Mouse (Mus musculus): ENCODE data around the gene Chchd10. TPM values are rescaled to one million over a fixed set of nuclear protein-coding genes. Genes with fewer than 3 reads are reported as not detected.

Gene Chchd10
- polyA plus RNA-seq, 1 experiment from 2014 or later = 8.7 TPM

DNA sequence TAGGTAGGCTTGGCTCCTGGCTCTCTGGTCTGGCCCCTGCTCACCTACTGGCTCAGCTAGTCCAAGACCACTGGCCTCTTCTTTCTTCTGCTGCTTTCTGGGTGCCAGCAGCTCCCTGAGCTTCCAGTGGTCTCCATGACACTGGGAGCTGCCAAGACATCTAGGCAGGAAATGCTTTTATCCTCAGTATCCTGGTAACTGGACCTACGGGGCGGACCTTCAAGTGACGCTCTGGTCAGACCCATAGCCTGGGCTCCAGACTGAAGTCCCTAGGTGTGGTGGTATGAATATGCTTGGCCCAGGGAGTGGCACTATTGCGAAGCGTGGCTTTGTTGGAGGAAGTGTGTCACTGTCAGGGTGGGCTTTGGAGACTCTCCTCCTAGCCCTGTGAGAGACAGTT lies 7.6 kb downstream of the Chchd10 start, which contains the start of gene Gm867:
TSS of gene Gm867 (minus strand) at position 153 of the 400 bp plus-strand sequence.
- WGBS = 83% methylated on average over 5 of the region's 5 CpGs
- Histone ChIP-seq H3K4me2 (ENCODE audit: low read depth, low read length) (no peak within 1 kb of the TSS), H3K4me3 (ENCODE audit: low read depth, low read length) (no peak within 1 kb of the TSS), H3K9ac (replicated peaks; ENCODE audit: low read length) (no peak within 1 kb of the TSS), H3K27me3 (ENCODE audit: control insufficient read depth, insufficient read depth, low read length) (peaks cover 14% of the 10 kb centered on the region), H3K27ac (replicated peaks; ENCODE audit: low read depth, low read length) (no peak within 1 kb of the TSS), H3K9me3 (replicated peaks; ENCODE audit: control insufficient read depth, low read length) (no peaks in the 10 kb centered on the region), H3K4me1 (ENCODE audit: control insufficient read depth, insufficient read depth, low read length) (no peaks in the 10 kb centered on the region; the same call in 1 of the 2 replicates), H3K36me3 (replicated peaks; ENCODE audit: control insufficient read depth, insufficient read depth, low read depth, low read length) (no peaks in the 10 kb centered on the region)
- DNase-seq (ENCODE audit: low spot score) (no peak), ATAC-seq (replicated peaks; ENCODE audit: insufficient number of reproducible peaks, low FRiP score, low TSS enrichment, low read depth) (no peak)

DNA sequence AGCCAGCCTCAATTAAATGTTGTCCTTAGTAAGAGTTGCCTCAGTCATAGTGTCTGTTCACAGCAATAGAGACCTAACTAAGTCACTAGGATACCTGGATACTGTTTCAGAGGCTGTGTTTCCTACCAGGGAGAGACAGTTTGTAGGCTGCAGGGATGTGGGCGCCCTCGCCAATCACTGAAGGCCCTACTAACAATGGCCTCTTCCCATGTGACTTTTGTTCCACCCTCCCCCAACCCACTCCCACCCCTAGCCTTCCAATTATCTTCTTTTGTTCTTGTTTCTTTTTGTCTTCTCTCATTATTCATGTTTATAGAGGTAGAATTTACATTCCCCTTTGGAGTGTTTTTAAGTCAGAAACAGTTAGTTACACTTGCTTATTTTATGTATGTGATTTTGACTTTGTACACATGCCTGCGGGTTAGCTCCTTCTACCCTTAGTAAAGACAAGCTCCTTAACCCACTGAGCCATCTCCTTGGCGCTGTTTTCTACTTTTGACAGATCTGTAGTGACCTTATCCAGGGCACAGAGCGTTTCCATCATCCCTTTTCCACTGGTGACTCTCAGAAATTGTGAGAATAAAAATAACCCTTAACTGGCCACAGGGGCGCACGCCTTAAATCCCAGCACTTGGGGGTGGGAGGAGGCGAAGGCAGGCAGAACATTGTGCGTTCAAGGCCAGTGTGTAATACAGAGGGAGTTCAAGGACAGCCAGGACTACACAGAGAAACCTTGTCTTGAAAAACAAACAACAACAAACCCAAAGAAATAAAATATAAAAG lies 8.3 kb downstream of the Chchd10 start:
- H3K9ac ChIP-seq (replicated peaks; ENCODE audit: low read length) = no peak overlapping the region

DNA sequence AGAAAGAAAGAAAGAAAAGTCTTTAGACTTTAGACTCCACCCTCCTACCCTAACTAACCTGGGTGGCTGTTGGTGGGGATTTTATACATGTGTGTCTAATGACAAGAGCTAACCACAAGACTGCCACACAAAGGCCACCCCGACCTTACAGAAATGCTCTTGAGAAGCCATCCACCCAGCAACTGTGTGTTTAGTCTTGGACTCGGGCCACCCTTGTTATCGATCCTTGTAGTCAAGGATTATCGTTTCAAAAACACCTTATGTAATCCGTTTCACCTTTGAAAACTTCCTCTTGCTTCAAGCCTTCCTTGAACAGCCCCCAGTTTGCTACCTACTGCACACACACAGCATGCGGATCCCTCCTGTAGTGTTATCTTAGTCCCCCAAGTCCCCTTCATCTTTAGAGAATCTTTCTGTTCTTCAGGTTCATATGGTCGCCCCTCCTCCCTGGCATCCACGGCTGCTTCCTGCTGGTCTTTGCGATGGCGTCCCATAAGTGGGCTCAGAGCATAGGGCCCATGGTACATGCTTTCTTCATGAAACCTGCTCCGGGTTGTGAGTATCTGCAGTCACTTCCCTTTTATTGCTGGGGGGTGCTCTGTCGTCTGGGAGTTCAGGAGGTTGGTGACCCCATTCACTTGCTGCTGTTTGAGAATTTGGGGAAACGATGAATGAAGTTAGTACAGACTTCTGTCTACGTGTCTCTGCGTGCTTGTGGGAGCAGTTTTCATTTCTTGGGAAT lies 10.0 kb downstream of the Chchd10 start, which contains the start of gene Vpreb3:
TSS of gene Vpreb3 (plus strand) at position 322 of the 742 bp plus-strand sequence.
- H3K4me3 ChIP-seq (ENCODE audit: low read depth, low read length) = no peak within 1 kb of the TSS
- 80% methylated on average over 15 of the region's 15 CpGs for WGBS
- no peaks in the 10 kb centered on the region for H3K9me3 ChIP-seq (replicated peaks; ENCODE audit: control insufficient read depth, low read length)
- DNase-seq (ENCODE audit: low spot score) = no peak
- H3K36me3 ChIP-seq (replicated peaks; ENCODE audit: control insufficient read depth, insufficient read depth, low read depth, low read length) = no peaks in the 10 kb centered on the region
- no peak within 1 kb of the TSS for H3K27ac ChIP-seq (replicated peaks; ENCODE audit: low read depth, low read length)
- H3K4me1 ChIP-seq (ENCODE audit: control insufficient read depth, insufficient read depth, low read length) = no peaks in the 10 kb centered on the region
- H3K4me2 ChIP-seq (ENCODE audit: low read depth, low read length) = no peak within 1 kb of the TSS
- no peak for ATAC-seq (replicated peaks; ENCODE audit: insufficient number of reproducible peaks, low FRiP score, low TSS enrichment, low read depth)
- no peaks in the 10 kb centered on the region; the same call in 1 of the 2 replicates for H3K27me3 ChIP-seq (ENCODE audit: control insufficient read depth, insufficient read depth, low read length)
- no peak within 1 kb of the TSS for H3K9ac ChIP-seq (replicated peaks; ENCODE audit: low read length)

More for the DNA sequence above, 8.3 kb downstream of the Chchd10 start:
- H3K4me2 ChIP-seq (ENCODE audit: low read depth, low read length) = no peak overlapping the region
- no peak overlapping the region for H3K27ac ChIP-seq (replicated peaks; ENCODE audit: low read depth, low read length)
- H3K9me3 ChIP-seq (replicated peaks; ENCODE audit: control insufficient read depth, low read length) = no peaks in the 10 kb centered on the region
- DNase-seq (ENCODE audit: low spot score) = no peak
- peaks cover 8% of the 10 kb centered on the region for H3K27me3 ChIP-seq (ENCODE audit: control insufficient read depth, insufficient read depth, low read length)
- no peaks in the 10 kb centered on the region for H3K36me3 ChIP-seq (replicated peaks; ENCODE audit: control insufficient read depth, insufficient read depth, low read depth, low read length)
- ATAC-seq (replicated peaks; ENCODE audit: insufficient number of reproducible peaks, low FRiP score, low TSS enrichment, low read depth) = no peak
- WGBS = 68% methylated on average over 9 of the region's 9 CpGs
- H3K4me1 ChIP-seq (ENCODE audit: control insufficient read depth, insufficient read depth, low read length) = no peaks in the 10 kb centered on the region
- no peak overlapping the region for H3K4me3 ChIP-seq (ENCODE audit: low read depth, low read length)

DNA sequence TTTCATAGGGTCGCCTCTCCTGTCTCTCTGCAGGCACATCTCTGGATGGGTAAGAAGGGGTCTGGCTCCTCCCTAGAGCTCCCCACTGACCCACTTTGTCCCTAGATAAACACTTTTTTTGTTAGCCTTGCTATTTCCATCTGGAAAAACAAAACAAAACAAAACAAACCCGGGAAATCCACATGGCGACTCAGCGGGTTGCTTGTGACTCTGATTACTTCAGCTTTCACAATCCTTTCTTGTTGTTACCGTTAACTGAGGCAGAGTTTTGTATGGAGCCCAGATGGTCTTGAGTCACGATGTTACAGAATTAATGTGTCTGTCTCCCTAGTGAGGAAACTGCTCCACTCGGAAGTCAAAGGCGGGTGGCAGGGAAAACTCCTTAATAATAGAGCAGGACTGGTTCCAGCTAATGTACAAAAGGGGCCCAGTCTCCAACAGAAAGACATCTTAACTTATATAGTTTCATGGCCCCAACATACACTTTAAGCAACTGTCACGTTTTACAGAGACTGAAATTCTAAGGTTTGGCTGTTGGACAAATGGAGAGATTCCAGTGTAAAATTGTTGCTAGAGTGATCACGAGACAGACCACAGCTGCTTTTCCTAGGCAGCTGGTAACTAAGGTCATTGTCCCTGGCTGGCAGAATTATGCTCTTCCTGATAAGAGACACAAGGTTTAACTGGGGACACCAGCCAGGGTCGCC lies 11.3 kb downstream of the Chchd10 start:
- H3K9ac ChIP-seq (replicated peaks; ENCODE audit: low read length) = no peak overlapping the region
- no peak overlapping the region for H3K4me2 ChIP-seq (ENCODE audit: low read depth, low read length)
- H3K4me3 ChIP-seq (ENCODE audit: low read depth, low read length) = no peak overlapping the region
- DNase-seq (ENCODE audit: low spot score) (no peak), ATAC-seq (replicated peaks; ENCODE audit: insufficient number of reproducible peaks, low FRiP score, low TSS enrichment, low read depth) (no peak)
- no peak overlapping the region for H3K27ac ChIP-seq (replicated peaks; ENCODE audit: low read depth, low read length)
- no peaks in the 10 kb centered on the region for H3K27me3 ChIP-seq (ENCODE audit: control insufficient read depth, insufficient read depth, low read length)
- H3K4me1 ChIP-seq (ENCODE audit: control insufficient read depth, insufficient read depth, low read length) = no peaks in the 10 kb centered on the region
- no peaks in the 10 kb centered on the region for H3K9me3 ChIP-seq (replicated peaks; ENCODE audit: control insufficient read depth, low read length)
- H3K36me3 ChIP-seq (replicated peaks; ENCODE audit: control insufficient read depth, insufficient read depth, low read depth, low read length) = no peaks in the 10 kb centered on the region
- WGBS = 29% methylated on average over 11 of the region's 11 CpGs

DNA sequence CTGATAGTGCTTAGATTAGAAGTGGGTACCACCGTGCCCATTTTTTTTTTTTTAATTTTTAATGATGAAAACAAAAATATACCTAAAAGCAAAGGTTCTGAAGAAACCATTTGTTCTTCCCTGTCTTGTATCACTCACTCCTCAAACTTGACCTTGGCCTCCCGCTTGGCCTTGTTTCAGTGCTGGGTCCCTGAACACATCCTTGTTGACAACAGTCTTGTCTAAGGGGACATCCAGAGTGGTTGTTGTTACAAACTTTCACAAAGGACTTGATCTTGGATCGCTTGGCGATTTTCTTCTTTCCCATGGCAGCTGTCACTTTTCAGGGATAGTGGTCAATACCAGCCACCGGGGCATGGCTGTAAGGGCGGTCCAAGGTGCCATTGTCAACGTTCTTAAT lies 12.3 kb downstream of the Chchd10 start:
- Histone ChIP-seq H3K4me2 (ENCODE audit: low read depth, low read length) (no peak overlapping the region), H3K36me3 (replicated peaks; ENCODE audit: control insufficient read depth, insufficient read depth, low read depth, low read length) (no peaks in the 10 kb centered on the region), H3K4me1 (ENCODE audit: control insufficient read depth, insufficient read depth, low read length) (no peaks in the 10 kb centered on the region), H3K9me3 (replicated peaks; ENCODE audit: control insufficient read depth, low read length) (no peaks in the 10 kb centered on the region), H3K9ac (replicated peaks; ENCODE audit: low read length) (no peak overlapping the region), H3K4me3 (ENCODE audit: low read depth, low read length) (no peak overlapping the region), H3K27ac (replicated peaks; ENCODE audit: low read depth, low read length) (no peak overlapping the region), H3K27me3 (ENCODE audit: control insufficient read depth, insufficient read depth, low read length) (no peaks in the 10 kb centered on the region)
- DNase-seq (ENCODE audit: low spot score) (no peak), ATAC-seq (replicated peaks; ENCODE audit: insufficient number of reproducible peaks, low FRiP score, low TSS enrichment, low read depth) (no peak)
- WGBS = 93% methylated on average over 7 of the region's 7 CpGs

DNA sequence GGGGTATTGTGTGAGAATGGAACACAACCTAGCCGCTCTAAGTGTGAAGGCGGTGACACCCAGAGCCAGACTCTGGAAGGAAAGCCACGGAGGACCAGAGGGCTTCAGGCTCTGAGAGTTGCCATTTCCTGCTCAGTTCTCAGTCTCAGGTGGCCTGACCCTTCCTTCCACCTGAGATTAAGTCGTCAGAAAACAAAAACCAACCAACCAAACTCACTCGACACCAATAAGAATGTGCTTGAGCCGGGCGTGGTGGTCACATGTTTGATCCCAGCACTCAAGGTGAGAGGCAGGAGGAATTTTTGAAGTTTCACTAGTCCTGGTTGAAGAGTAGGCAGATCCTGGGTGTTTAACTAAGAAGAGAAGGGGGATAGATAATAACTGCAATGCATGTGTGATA lies 13.0 kb downstream of the Chchd10 start:
- Histone ChIP-seq H3K4me3 (ENCODE audit: low read depth, low read length) (no peak overlapping the region), H3K4me2 (ENCODE audit: low read depth, low read length) (no peak overlapping the region), H3K4me1 (ENCODE audit: control insufficient read depth, insufficient read depth, low read length) (no peaks in the 10 kb centered on the region), H3K36me3 (replicated peaks; ENCODE audit: control insufficient read depth, insufficient read depth, low read depth, low read length) (no peaks in the 10 kb centered on the region), H3K27ac (replicated peaks; ENCODE audit: low read depth, low read length) (no peak overlapping the region), H3K9ac (replicated peaks; ENCODE audit: low read length) (no peak overlapping the region), H3K9me3 (replicated peaks; ENCODE audit: control insufficient read depth, low read length) (no peaks in the 10 kb centered on the region), H3K27me3 (ENCODE audit: control insufficient read depth, insufficient read depth, low read length) (no peaks in the 10 kb centered on the region)
- WGBS = 77% methylated on average over 7 of the region's 7 CpGs
- ATAC-seq (replicated peaks; ENCODE audit: insufficient number of reproducible peaks, low FRiP score, low TSS enrichment, low read depth) = no peak
- DNase-seq (ENCODE audit: low spot score) = no peak

DNA sequence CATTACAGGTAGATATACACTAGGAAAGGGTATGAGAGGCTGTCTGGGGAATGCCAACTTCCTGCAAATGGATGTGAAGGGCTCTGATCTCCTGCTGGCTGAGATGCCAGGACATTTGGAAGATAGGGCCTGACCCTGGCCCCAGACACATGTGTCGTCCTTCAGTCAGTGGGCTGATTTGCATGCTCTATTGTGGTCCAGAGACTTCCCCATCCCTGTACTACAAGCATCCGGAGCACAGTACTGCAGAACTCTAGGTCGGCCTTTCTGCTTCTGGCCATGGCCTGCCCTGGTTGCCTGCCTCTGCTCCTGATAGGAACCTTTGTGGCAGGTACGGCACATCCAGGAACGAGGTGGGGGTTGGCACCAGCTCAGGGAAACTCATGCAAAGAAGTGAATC lies 15.1 kb downstream of the Chchd10 start:
- 78% methylated on average over 5 of the region's 5 CpGs for WGBS
- Histone ChIP-seq H3K4me3 (ENCODE audit: low read depth, low read length) (no peak overlapping the region), H3K27me3 (ENCODE audit: control insufficient read depth, insufficient read depth, low read length) (no peaks in the 10 kb centered on the region), H3K36me3 (replicated peaks; ENCODE audit: control insufficient read depth, insufficient read depth, low read depth, low read length) (no peaks in the 10 kb centered on the region), H3K4me1 (ENCODE audit: control insufficient read depth, insufficient read depth, low read length) (no peaks in the 10 kb centered on the region), H3K9me3 (replicated peaks; ENCODE audit: control insufficient read depth, low read length) (no peaks in the 10 kb centered on the region), H3K27ac (replicated peaks; ENCODE audit: low read depth, low read length) (no peak overlapping the region), H3K9ac (replicated peaks; ENCODE audit: low read length) (no peak overlapping the region), H3K4me2 (ENCODE audit: low read depth, low read length) (no peak overlapping the region)
- ATAC-seq (replicated peaks; ENCODE audit: insufficient number of reproducible peaks, low FRiP score, low TSS enrichment, low read depth) = no peak
- no peak for DNase-seq (ENCODE audit: low spot score)
